Mouse (Mus musculus): ENCODE measurements at regions not wholly inside any gene's neighbourhood (a gene's known extent, or its start where the extent isn't known, plus 50 kb on each side); places are given as distances from the start of the nearest gene placed in this dataset.

- TF ChIP-seq POLR2A (IDR thresholded peaks at IDR 0.05; ENCODE audit: borderline replicate concordance, extremely low read depth, low read depth, low read length) (no peak), CTCF (IDR thresholded peaks at IDR 0.05; ENCODE audit: insufficient read depth, low read length) (no peak)
Measured at GRCm38 (mm10) chr15:67979451-67979850, 1478.7 kb upstream of the Lrrc6 start.

Data from lung, adult 2 months (tissue).